Mouse (Mus musculus) kidney, embryonic 14.5 days (tissue): ENCODE data around the gene Dennd2a. TPM values are rescaled to one million over a fixed set of nuclear protein-coding genes. Genes with fewer than 3 reads are reported as not detected.
"Not testable (repeated sequence)": the region's sequence is repeated elsewhere in the genome, so short reads cannot be mapped to it uniquely, and the experiment has no call there.

Experiments used
- ATAC-seq: fragments of 200-750 bp; cut with Nextera tagmentation; 2 replicates; pipeline ENCODE4 v1.8.0; 2017; ENCODE audit warnings: moderate number of reproducible peaks, mild to moderate bottlenecking, moderate TSS enrichment, moderate library complexity; ENCODE audit not compliant: low FRiP score, low TSS enrichment
- H3K27ac ChIP-seq: fragments of 300-500 bp; sonication (generic); 2 replicates; pipeline ENCODE4 v1.5.1; 2014; ENCODE audit warnings: low read depth, mild to moderate bottlenecking, low read length, moderate library complexity, mixed read lengths
- H3K27me3 ChIP-seq: fragments of 300-500 bp; sonication (generic); 2 replicates; pipeline ENCODE4 v1.6.1; 2014; ENCODE audit warnings: mild to moderate bottlenecking, low read length; ENCODE audit not compliant: control insufficient read depth, insufficient read depth
- H3K36me3 ChIP-seq: fragments of 300-500 bp; sonication (generic); 2 replicates; pipeline ENCODE4 v1.6.1; 2014; ENCODE audit warnings: low read length, mixed read lengths; ENCODE audit not compliant: control insufficient read depth, insufficient read depth
- H3K4me1 ChIP-seq: fragments of 300-500 bp; sonication (generic); 2 replicates; pipeline ENCODE4 v1.6.1; 2014; ENCODE audit warnings: low read length, mixed read lengths; ENCODE audit not compliant: control insufficient read depth, insufficient read depth
- H3K4me2 ChIP-seq: fragments of 300-500 bp; sonication (generic); replicated peaks from 2 replicates; pipeline ENCODE4 v1.6.1; 2014; ENCODE audit warnings: low read depth, mild to moderate bottlenecking, low read length
- H3K4me3 ChIP-seq: fragments of 300-500 bp; sonication (generic); 2 replicates; pipeline ENCODE4 v1.5.1; 2014; ENCODE audit warnings: mild to moderate bottlenecking, low read length
- H3K9ac ChIP-seq: fragments of 300-500 bp; sonication (generic); 2 replicates; pipeline ENCODE4 v1.6.1; 2014; ENCODE audit warnings: low read depth, mild to moderate bottlenecking, low read length, moderate library complexity
- H3K9me3 ChIP-seq: fragments of 300-500 bp; sonication (generic); 2 replicates; pipeline ENCODE4 v1.6.1; 2016; ENCODE audit warnings: low read length; ENCODE audit not compliant: control insufficient read depth
- WGBS: fragments of 180-500 bp; shearing (Covaris S2); extraction: QIAGEN DNeasy Blood & Tissue Kit; methylation state at CpG from one replicate; pipeline ENCODE4 v1.1.7; 2014; 5-methylcytosine and 5-hydroxymethylcytosine counted together
- polyA plus RNA-seq: library from polyadenylated mRNA; unstranded; fragments of >200 nt; fragmentation: Nextera tagmentation; extraction: Ambion mirVana; gene quantifications from 2 replicates; pipeline ENCODE4 v1.2.1, GENCODE M21; 2014

The Dennd2a gene
- polyA plus RNA-seq, 1 experiment from 2014 or later: 31.8 TPM

DNA sequence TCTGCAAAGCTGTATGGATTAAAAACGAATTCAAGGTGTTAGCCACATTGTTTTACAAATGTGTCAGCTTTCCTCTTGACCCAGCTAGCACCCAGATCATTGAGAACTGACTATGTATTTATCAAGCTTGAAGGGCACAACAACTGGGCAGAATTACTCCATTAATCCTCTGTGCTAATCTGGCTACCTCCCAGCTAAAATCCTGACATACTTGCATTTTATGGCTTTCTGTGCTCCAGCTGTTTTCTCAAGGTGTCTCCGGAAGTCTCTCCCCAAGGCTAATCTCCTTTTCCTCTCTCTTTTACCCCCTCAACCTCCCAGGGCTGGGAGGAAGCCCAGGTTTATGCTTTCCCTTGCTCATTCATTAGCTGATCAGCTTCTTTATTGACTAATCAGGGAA is 103.1 kb downstream of the Dennd2a start:
- H3K4me2 ChIP-seq: no peak overlapping the region
- no peaks in the 10 kb centered on the region for H3K4me1 ChIP-seq
- no peaks in the 10 kb centered on the region for H3K36me3 ChIP-seq
- no peak overlapping the region for H3K9ac ChIP-seq
- no peak for ATAC-seq
- no peak overlapping the region for H3K4me3 ChIP-seq
- no peak overlapping the region for H3K27ac ChIP-seq
- H3K27me3 ChIP-seq: no peaks in the 10 kb centered on the region
- H3K9me3 ChIP-seq: no peaks in the 10 kb centered on the region
- WGBS: 31% methylated on average over 2 of the region's 2 CpGs

DNA sequence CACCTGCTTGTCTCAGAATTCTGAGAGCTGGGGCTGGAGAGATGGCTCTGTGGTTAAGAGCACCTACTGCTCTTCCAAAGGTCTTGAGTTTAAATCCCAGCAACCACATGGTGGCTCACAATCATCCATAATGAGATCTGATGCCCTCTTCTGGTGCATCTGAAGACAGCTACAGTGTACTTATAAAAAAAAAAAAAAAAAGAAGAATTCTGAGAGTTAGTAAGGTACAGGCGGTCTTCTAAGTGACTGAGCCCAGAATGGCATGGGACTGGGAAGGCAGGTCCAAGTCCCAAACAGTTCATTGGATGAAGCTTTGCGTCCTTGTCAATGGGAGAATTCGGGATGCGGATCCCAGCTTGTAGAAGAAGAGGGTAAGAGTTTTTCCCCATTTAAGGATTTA is 104.1 kb downstream of the Dennd2a start:
- Histone ChIP-seq H3K27ac (no peak overlapping the region), H3K27me3 (no peaks in the 10 kb centered on the region), H3K9me3 (no peaks in the 10 kb centered on the region), H3K36me3 (no peaks in the 10 kb centered on the region), H3K9ac (no peak overlapping the region), H3K4me1 (no peaks in the 10 kb centered on the region), H3K4me3 (no peak overlapping the region), H3K4me2 (no peak overlapping the region)
- 97% methylated on average over 4 of the region's 4 CpGs for WGBS
- ATAC-seq: no peak

DNA sequence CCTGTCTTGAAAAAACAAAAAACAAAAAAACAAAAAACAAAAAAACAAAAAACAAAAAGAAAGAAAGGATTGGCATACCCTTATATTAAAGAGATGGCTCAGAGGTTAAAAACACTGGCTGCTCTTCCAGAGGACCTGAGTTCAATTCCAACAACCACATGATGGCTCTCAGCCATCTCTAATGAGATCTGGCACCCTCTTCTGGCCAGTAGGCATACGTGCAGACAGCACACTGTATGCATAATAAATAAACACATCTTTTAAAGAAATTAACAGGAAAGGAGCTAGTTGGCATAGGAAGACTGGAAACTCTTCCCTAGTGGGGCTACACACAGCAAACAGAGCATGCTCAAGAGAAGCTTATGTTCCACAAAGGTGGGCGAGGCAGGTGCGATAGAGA is 106.6 kb downstream of the Dennd2a start:
- Histone ChIP-seq H3K9me3 (no peaks in the 10 kb centered on the region), H3K27me3 (no peaks in the 10 kb centered on the region), H3K9ac (no peak overlapping the region), H3K4me1 (no peaks in the 10 kb centered on the region), H3K4me2 (no peak overlapping the region), H3K27ac (no peak overlapping the region), H3K36me3 (no peaks in the 10 kb centered on the region), H3K4me3 (no peak overlapping the region)
- 78% methylated on average over 3 of the region's 3 CpGs for WGBS
- ATAC-seq: no peak

DNA sequence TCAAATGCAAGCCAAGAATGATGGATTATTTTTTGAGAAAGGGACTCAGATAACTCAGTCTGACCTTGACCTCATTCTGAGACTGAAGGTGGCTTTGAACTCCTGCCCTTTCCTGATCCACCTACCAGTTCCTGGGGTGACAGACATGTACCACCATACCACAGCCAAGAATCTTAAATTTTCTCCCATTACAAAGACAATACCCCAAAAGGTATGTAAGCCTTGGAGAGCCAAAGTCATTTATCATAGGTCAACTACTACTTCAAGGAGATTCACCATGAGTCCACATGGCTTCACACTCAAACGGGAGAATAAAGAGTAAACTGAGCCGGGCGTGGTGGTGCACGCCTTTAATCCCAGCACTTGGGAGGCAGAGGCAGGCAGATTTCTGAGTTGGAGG is 107.1 kb downstream of the Dennd2a start:
- H3K4me2 ChIP-seq: no peak overlapping the region
- WGBS: 92% methylated on average over 4 of the region's 4 CpGs
- no peak overlapping the region for H3K4me3 ChIP-seq
- no peaks in the 10 kb centered on the region for H3K9me3 ChIP-seq
- H3K27me3 ChIP-seq: no peaks in the 10 kb centered on the region
- H3K27ac ChIP-seq: no peak overlapping the region
- no peaks in the 10 kb centered on the region for H3K36me3 ChIP-seq
- H3K9ac ChIP-seq: no peak overlapping the region
- no peak for ATAC-seq
- no peaks in the 10 kb centered on the region for H3K4me1 ChIP-seq

DNA sequence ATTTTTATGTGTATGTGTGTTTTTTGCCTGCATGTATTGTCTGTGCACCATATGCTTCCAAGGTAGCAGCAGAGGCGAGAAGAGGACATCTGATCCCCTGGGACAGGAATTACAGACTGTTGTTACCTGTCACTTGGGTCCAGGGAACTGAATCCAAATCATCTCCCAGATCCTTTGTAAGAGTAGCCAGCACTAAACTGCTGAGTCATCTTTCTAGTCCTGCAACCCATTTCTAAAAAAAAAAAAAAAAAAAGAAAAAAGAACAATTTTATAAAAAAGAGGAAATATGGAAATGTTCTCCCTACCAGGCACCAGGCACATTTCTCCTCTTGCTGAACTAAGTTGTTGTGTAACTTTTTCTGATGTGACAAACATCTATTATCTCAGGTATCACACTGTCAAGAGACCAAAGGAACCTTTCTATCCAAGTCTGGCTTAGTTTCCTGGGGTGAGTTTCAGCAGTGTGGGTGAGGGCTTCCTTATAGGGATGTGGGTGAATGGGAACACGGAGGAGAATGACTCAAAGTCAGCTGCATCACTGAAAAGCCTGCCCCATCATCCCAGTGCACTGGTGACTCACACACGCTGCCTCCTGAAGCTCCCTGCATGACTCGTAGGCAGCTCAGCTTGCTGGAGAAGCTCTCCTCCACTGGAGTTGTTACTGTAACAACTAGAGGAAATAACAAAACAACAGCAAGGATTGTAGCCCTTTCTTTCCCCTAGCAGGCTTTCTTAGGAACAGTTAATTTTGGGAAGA is 110.1 kb downstream of the Dennd2a start:
- WGBS: 40% methylated on average over 4 of the region's 4 CpGs
- Histone ChIP-seq H3K36me3 (no peaks in the 10 kb centered on the region), H3K4me3 (no peak overlapping the region), H3K4me2 (no peak overlapping the region), H3K9me3 (no peaks in the 10 kb centered on the region), H3K27me3 (no peaks in the 10 kb centered on the region), H3K9ac (no peak overlapping the region), H3K27ac (no peak overlapping the region), H3K4me1 (no peaks in the 10 kb centered on the region)
- ATAC-seq: no peak

DNA sequence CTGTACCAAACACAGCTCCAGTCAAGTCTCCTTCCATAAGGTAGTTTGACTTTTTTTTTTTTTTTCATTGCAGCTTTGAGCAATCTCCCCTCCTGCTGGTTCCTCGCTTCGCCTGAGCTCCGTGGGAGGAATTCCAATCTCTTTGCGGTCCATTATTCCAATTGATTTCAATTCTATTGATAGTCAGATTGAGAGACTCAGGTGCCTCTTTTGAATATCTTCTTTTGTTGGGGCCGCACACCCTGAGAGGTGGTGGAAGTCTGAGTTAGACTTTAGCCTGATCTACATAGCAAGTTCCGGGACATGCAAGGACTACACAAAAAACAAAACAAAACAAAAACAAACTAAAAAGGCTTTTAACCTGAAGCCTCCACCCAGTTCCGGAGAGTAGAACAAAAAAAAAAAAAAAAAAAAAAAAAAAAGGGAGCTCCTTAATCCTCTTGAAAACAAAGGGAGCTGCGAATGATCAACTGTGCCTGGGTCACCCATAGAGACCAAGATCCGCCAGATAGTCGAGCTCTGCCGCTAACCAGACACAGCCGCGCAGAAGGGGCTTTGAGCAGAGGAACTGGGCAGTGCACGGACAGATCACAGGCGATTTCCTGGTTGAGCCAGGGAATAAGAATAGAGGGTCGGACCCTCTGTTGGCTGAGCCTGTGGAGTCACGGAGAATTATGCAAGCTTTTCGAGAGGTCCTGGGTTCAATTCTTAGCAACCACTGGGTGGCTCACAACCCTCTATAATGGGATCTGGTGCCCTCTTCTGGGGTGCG is 111.7 kb downstream of the Dennd2a start:
- Histone ChIP-seq H3K9me3 (no peaks in the 10 kb centered on the region), H3K4me1 (no peaks in the 10 kb centered on the region), H3K9ac (no peak overlapping the region), H3K27ac (no peak overlapping the region), H3K36me3 (no peaks in the 10 kb centered on the region), H3K4me3 (no peak overlapping the region), H3K27me3 (no peaks in the 10 kb centered on the region), H3K4me2 (no peak overlapping the region)
- no peak; the same call in 1 of the 2 replicates for ATAC-seq
- 34% methylated on average over 19 of the region's 19 CpGs for WGBS

DNA sequence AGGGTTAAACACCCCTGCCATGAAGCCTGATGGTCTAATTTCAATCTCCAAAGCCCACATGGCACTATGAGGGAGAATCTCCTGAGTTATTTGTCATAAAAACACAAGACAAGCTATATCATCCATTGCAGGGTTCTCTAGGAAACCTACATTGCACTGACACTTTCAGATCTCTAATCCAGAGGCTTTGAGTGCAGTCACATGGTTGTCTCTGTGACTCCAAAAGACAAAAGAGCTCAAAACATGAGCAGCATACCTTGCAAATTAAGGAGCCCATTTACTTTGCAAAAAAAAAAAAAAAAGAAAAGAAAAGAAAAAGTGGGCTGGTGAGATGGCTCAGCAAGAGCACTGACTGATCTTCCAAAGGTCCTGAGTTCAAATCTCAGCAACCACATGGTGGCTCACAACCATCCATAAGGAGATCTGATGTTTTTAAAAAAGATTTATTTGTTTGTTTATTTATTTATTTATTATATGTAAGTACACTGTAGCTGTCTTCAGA is 114.8 kb downstream of the Dennd2a start:
- ATAC-seq: no peak
- H3K27me3 ChIP-seq: no peaks in the 10 kb centered on the region
- H3K4me3 ChIP-seq: no peak overlapping the region
- no peaks in the 10 kb centered on the region for H3K4me1 ChIP-seq
- H3K36me3 ChIP-seq: no peaks in the 10 kb centered on the region
- no peaks in the 10 kb centered on the region for H3K9me3 ChIP-seq
- H3K27ac ChIP-seq: no peak overlapping the region
- H3K4me2 ChIP-seq: no peak overlapping the region
- H3K9ac ChIP-seq: no peak overlapping the region

DNA sequence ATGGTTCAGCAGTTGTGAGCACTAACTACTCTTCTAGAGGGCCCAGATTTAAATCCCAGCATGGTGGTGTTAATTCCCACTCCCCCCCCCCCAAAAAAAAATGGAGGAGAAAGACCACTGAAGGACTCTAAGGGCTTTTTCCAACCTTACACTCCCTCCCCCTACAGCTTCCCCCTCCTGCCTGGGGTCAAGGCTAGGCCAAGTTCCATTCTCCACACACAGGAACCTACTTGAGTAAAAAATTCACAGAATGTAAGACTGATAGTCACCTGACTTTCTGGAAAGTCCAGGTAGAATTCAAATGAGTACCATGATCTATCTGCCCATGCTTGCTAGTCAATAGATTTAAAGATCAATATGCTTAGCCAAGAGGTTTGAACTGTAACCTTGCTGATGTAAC is 117.5 kb downstream of the Dennd2a start:
- ATAC-seq: no peak
- no peak overlapping the region for H3K4me3 ChIP-seq
- H3K27me3 ChIP-seq: no peaks in the 10 kb centered on the region
- H3K9me3 ChIP-seq: no peaks in the 10 kb centered on the region
- no peak overlapping the region for H3K4me2 ChIP-seq
- H3K4me1 ChIP-seq: no peaks in the 10 kb centered on the region
- H3K36me3 ChIP-seq: no peaks in the 10 kb centered on the region
- H3K27ac ChIP-seq: no peak overlapping the region
- H3K9ac ChIP-seq: no peak overlapping the region

DNA sequence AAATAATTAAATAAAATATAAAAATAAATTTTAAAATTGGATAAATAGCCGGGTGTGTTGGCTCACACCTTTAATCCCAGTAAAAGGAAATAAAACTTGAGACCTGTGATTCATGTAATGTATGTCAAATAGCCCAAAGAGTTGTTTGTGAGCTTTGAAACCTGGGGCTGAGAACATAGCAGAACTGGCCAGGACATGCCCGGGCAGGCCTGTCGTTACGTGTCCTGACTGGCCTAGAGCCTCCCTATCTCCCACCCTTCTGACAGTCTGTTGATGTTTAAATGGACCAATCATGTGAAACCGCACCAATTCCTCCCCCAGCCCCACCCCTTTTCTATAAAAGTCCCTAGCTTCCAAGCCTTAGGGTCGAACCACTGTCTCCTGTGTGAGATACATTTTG is 120.1 kb downstream of the Dennd2a start:
- H3K9ac ChIP-seq: not testable (repeated sequence)
- 90% methylated on average over 6 of the region's 6 CpGs for WGBS

More for the DNA sequence above, 120.1 kb downstream of the Dennd2a start:
- not testable (repeated sequence) for H3K27ac ChIP-seq, H3K9me3 ChIP-seq, H3K4me2 ChIP-seq, H3K36me3 ChIP-seq, ATAC-seq, H3K4me3 ChIP-seq, H3K27me3 ChIP-seq, H3K4me1 ChIP-seq
